Mouse (Mus musculus) CD4-positive, CD25-positive, alpha-beta regulatory T cell, adult 2 months (primary cell): ENCODE measurements at regions not wholly inside any gene's neighbourhood (a gene's known extent, or its start where the extent isn't known, plus 50 kb on each side); places are given as distances from the start of the nearest gene placed in this dataset.
A peak's percentile ranks its signal among the peaks of the same experiment; 100 is the strongest.

Source experiments
- DNase-seq: peaks from one replicate; pipeline ENCODE4 v3.0.0-alpha.2; 2012; ENCODE audit warnings: low read depth, low spot score

DNA sequence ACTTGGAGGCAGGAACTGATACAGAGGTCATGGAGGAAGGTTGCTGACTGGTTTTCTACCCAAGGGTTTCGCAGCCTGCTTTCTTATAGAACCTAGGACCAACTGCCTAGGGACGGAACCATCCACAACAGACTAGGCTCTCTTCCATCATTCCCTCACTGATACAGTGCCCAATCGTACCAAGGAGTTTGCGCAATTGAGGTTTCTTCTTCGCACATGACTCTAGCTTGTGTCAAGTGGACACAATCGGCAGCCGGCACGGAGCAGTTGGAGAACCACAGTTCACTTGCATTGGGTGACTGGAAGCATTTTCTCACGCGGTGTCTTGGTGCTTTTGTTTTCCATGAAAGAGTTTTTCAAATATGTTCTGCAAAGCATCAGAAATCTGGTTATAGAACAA is 149.1 kb upstream of the Dyrk2 start:
- no peak for DNase-seq

DNA sequence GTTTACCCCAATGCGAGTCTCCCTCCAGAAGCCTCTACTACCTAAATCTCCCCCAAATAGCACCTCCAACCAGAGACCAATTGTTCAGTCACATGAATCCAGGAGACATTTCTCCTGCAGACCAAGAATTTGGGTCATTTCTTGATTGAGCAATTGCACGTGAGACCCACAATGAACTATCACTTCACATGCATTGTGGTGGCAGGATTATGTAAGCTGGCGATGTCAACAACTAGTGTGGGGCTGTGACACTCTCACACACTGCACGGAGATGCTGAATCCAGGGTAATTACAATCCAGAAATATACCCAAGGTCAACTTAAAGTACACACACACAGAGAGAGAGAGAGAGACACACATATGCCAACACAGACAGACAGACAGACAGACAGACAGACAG is 148.5 kb upstream of the Dyrk2 start:
- DNase-seq: no peak

DNA sequence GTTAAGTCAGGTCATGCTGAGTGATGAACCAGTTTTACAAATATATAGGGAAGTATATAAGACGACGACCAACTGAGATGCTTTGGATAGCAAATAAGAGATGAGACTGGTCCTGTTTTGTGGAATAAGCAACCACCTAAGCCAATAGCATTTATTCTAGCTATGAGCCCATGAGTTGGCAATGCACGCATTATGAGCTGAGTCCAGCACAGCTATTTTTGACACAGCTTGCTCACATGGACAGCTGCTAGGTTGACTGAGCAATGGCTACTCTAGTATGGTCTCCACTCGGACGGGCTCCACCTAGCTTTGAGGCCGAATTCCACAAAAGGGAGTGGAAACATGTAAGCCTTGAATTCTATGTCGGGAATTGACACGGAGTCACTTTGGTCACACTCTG is 146.1 kb upstream of the Dyrk2 start:
- no peak for DNase-seq

DNA sequence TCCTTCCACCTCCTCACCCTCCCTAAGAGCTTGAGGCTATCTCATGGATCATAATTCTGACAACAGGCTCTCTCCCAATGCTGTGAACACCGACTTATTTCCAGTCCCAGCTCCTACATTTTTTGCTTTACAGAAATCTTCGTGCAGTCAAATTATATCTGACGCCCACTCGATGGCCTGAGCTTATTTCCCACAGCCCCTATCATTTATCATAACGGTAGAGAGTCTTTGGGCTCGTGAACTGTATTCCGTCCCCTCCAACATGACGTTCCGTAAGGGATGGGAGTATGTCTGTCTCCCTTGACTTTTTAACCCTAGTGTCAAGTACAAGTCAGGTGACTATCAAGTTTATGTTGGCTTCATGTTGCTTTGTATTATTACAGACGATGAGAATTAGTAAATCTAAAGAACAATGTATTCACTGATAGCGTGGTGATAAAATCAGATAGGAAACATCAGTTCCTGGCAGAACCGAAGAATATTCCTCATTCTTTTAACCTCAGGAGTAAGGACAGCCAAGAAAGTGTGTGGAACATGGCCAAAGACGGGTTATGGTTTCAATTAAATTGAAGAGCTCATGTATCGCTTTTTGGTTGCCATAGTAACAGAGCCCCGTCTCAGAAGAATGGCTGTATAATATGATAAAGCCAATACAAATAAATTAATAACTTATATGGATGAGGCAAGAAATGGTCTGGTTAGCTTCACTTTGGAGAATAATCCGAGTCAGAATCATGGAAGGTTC is 145.5 kb upstream of the Dyrk2 start:
- no peak for DNase-seq

- no peak for DNase-seq
Observed at GRCm38 (mm10) chr10:119014731-119015130, 144.7 kb upstream of the Dyrk2 start.

DNA sequence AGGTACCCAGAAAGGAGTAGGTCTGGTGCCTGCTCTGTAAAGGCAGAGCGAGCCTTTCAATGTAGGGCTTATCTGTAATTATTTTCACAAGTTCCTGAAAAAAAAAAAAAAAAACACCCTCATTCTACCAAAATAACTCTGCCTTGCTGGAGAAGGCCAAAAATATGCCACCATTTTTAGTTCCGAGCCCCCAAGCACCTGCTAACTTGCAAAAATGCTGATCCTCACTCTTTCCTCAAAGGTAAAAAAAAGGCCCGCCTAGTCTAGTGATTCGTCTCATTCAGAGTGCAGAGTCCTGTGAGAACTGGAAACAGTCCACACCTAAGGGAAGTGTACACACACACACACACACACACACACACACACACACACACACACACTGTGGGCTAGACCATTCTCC is 143.7 kb upstream of the Dyrk2 start:
- no peak for DNase-seq

GRCm38 (mm10) chr10:119011511-119011910 is 141.5 kb upstream of the Dyrk2 start:
- DNase-seq: no peak

DNA sequence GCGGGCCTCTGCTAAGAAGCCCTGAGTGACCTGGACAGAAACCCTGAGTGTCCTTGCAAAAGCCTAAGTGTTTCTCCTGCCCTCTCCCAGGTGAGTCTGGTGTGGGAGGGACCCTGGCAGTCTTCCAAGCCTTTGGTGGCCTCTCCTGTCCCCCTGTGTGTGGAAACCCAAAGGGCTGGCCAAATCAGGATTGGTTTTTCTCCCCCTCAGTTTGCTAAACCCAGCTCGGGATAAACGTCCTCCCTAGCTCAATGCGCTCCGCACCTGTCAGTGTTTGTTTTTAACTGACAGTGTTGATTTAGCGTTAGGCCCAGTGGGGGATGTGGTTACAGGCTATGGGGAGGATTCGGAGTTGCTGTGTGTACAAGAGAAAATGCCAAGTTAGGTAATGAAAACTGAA is 140.9 kb upstream of the Dyrk2 start:
- DNase-seq: peak; percentile 59

GRCm38 (mm10) chr10:119006866-119007575 is 137.0 kb upstream of the Dyrk2 start:
- DNase-seq: no peak

GRCm38 (mm10) chr10:119005491-119005890 is 135.5 kb upstream of the Dyrk2 start:
- DNase-seq: peak; percentile 61

DNA sequence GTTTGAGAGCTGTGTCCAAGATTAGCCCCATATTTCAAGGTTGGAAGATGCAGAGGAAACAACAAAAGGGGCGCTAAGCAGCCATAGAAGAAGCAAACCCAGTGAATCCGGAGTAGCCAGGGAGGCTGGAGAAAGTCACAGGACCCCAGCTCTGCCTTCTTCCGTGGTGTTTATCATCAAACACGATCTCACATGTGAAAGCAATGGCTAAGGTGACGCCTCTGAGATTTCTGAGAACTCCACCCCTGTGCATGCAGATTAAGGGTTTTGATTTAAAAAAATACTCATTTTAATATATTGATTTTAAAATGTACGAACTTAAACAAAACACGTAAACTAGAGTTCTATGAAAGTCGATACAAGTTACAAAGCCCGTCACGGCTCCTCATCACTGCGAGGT is 134.4 kb upstream of the Dyrk2 start:
- DNase-seq: peak; percentile 51

- DNase-seq: peak; percentile 35
Observed at GRCm38 (mm10) chr10:119003839-119004238, 133.8 kb upstream of the Dyrk2 start.

- DNase-seq: no peak
Observed at GRCm38 (mm10) chr10:119003042-119003441, 133.0 kb upstream of the Dyrk2 start.

GRCm38 (mm10) chr10:119001895-119002294 is 131.9 kb upstream of the Dyrk2 start:
- peak; percentile 49 for DNase-seq

GRCm38 (mm10) chr10:119001000-119001780 is 131.2 kb upstream of the Dyrk2 start:
- peak; percentile 40 for DNase-seq

DNA sequence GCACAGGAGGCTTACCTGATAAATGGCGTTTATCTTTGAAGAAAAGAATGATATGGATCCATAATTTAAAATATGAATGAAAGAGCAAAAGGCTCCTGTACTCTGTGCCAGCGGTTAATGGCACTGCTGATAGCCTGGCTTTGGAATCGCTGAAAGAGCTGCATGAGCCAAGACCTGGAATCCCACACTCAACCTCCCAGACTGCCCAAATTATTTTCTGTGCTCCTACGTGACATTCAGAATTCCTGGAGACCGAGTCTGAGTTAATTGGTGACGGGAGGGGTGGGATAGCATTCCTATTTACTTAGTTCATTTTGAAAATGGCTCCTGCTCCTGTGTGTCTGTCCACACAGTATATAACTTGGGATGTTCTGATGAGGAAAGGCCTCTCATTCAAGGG is 129.0 kb upstream of the Dyrk2 start:
- no peak for DNase-seq

DNA sequence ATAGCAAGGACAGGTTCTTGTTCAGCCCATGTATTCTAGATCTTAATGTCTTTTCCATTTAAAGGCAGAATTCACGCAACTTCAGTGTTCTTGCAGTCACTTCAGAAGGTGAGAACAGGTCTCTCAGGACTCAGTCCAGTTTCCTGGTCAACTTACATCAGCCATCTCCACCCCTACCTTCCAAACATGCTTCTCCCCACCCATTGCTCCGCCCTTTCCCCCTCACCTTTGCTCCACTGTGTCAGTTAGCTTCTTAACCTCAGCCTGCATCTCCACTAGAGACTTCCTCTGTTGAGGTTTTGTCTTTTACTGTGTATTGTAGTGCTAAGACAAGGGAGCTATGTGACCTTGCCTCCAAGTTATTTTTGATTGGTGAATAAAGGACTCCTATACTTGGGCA is 127.0 kb upstream of the Dyrk2 start:
- DNase-seq: no peak

DNA sequence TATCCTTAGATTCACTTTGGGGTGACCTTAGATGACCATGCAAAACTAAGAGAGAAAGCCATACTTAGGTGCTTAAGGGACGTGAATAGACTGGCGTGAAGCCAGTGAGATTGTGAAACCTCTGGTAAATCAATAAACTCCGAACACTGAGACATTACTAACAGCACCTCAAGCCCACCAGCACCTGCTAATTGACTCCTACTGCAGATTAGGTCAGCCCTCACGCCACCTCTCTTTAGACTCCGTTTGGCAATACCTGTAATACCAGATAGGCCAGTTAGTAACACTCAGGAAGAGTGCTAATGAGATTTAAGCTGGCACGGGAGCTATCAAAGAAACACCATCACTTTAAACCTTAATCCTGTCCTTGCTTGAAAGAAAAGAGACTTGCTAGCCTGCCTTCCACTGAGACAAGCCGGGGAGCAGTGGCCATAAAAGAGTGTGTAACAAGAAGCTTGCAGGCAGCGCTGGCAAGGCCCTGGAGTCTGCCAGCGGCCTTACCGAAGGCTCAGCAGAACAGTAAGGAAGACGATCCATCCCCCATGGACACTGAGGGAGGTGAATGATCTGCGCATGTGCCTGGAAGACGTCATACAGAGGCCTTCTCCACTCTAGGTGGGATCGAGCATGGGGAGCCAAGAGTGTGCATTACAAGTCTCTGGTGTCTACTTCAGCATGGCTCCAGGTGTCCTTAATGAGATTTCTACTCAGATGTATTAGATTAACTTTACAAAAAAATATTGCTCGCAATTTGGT is 124.0 kb upstream of the Dyrk2 start:
- DNase-seq: no peak

GRCm38 (mm10) chr10:118991213-118991612 is 121.2 kb upstream of the Dyrk2 start:
- no peak for DNase-seq

DNA sequence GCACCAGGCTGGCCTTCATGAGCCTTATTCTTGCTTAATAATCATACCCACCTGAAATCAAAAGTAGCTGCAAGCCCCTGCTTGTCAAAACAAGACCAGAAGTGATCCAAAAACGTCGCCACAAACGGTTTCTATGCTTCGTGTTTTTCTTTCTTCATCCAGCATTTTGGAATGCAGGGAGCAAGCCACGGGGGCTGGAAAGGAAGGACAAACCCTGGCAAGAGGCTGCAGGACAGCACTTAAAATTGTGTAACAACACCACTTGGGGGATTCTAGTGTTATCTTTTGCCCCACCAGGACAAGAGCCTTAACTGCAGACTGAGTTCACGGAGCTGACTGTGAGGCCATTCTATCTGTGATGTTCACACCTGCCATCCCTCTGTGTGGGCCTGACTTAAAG is 120.5 kb upstream of the Dyrk2 start:
- DNase-seq: no peak

- DNase-seq: no peak
Observed at GRCm38 (mm10) chr10:118989812-118990211, 119.8 kb upstream of the Dyrk2 start.

DNA sequence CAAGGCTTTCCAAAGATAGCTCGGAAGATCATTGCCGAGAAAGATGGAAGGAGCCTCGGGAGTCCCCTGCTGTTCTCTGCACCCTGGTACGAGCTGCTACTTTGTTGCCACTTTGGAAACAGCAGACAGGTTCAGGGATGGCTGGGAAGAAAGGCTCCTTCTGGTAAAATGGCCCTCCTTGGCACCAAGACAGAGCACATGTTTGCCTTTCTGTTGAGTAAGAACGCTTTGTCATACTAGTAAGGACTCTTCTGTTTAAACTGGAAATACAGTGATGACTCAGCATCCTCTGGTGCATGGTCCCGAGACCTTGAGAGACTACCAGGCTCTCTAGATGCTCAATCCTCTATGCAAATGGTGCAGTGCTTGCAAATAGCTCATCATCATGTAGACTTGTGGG is 118.2 kb upstream of the Dyrk2 start:
- no peak for DNase-seq
